Mouse (Mus musculus): ENCODE data around the gene Rpusd4. TPM values are rescaled to one million over a fixed set of nuclear protein-coding genes. Genes with fewer than 3 reads are reported as not detected.

Rpusd4 gene
- total and polyA plus RNA-seq, 2 experiments from 2014 or later = 10.9 to 11.4 TPM

DNA sequence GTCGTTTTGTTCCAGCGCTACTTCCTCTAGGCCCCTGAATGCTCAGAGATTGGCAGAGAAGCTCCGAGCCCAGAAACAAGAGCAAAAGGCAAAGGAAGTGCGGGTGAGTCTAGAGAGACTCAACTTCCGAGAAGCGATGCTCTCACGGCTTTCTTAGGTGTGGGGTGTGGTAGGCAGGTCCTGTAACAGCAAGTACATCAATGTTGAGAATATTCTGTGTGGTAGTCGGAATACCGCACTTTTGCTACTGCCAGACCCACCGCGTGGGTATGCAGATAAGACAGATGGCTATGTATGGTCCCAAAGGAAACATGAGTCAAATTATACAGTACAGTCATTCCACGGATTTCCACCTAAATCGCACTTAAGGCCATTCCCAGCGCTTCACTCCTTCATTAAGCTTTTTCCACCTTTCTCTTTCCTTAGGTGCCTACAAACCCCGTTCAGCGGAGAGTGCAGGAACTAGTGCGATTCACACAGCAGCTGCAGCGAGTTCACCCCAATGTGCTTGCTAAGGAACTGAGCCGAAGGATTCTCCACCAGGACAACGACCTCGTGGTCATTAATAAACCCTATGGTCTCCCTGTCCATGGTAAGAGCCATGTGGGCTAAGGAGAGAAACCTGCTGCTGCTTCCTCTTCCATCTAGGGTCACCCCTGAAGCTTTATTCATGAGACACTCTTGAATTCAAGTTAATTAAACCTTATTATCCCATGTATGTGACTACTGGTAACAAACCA is 481 bp downstream of the Rpusd4 start:
- peak overlapping the region; percentile 85 for H3K9ac ChIP-seq
- peak overlapping the region; percentile 83 for H3K4me3 ChIP-seq (ENCODE audit: low read depth, low read length)
- 2% methylated on average over 21 of the region's 21 CpGs for WGBS
- H3K27ac ChIP-seq (ENCODE audit: low read depth, low read length) = peak overlapping the region; percentile 68
- no peaks in the 10 kb centered on the region for H3K27me3 ChIP-seq (ENCODE audit: insufficient read depth, low read length)
- no peak for TF ChIP-seq CTCF (IDR thresholded peaks at IDR 0.05; ENCODE audit: low read depth)
- H3K9me3 ChIP-seq (ENCODE audit: low read length) = no peaks in the 10 kb centered on the region
- ATAC-seq = peak; percentile 46
- H3K4me2 ChIP-seq (ENCODE audit: low read depth) = peak overlapping the region; percentile 70
- H3K4me1 ChIP-seq (ENCODE audit: insufficient read depth) = peaks cover 11% of the 10 kb centered on the region
- no peak for DNase-seq
- H3K36me3 ChIP-seq (ENCODE audit: insufficient read depth) = peaks cover 3% of the 10 kb centered on the region; the same call in 1 of the 2 replicates

DNA sequence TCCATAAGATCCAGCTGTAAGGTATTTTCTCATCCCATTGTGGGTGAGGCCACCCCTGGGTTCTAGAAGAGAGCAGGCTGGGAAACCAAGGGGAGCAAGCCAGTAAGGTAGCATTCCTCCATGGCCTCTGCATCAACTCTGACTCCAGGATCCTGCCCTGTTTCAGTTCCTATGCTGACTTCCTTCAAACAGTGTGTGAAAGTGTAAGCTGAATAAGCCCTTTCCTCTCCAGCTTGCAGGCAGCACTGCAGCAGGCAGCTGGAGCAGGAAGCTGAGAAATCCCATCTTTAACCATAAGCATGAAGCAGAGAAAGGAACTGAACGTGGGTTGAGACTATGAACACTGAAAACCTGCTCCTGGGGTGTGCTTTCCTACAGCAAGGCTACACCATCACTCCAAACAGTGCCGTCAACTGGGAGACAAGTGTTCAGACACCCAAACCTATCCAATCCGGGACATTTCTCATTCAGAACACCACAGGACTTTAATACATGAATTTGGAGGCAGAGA is 10.2 kb downstream of the Rpusd4 start:
- no peak overlapping the region for H3K4me3 ChIP-seq (ENCODE audit: low read depth, low read length)
- WGBS = 85% methylated on average over 3 of the region's 3 CpGs
- DNase-seq (no peak), ATAC-seq (no peak)
- peaks cover 25% of the 10 kb centered on the region for H3K36me3 ChIP-seq (ENCODE audit: insufficient read depth)
- no peaks in the 10 kb centered on the region for H3K4me1 ChIP-seq (ENCODE audit: insufficient read depth)
- no peak overlapping the region for H3K4me2 ChIP-seq (ENCODE audit: low read depth)
- TF ChIP-seq CTCF (IDR thresholded peaks at IDR 0.05; ENCODE audit: low read depth) = no peak
- H3K27ac ChIP-seq (ENCODE audit: low read depth, low read length) = no peak overlapping the region
- no peaks in the 10 kb centered on the region for H3K27me3 ChIP-seq (ENCODE audit: insufficient read depth, low read length)
- no peaks in the 10 kb centered on the region for H3K9me3 ChIP-seq (ENCODE audit: low read length)
- no peak overlapping the region for H3K9ac ChIP-seq

DNA sequence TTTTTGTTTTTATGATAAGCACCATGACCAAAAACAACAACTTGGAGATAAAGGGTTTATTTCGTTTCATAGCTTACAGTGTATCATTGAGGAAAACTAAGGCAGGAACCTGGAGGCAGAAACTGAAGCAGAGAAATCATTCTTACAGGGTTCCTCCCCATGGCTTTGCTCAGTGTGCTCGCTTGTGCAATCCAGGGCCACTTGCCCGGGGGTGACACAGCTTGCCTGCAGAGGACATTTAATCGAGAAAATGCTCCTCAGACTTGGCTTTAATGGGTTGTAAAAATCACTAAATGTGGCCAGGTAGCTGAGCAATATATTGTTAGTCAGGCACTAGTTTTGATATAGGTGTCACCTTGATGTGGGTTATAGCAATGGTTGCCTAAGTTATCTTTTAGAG is 10.8 kb downstream of the Rpusd4 start:
- ATAC-seq (no peak), DNase-seq (no peak)
- no peak overlapping the region for H3K9ac ChIP-seq
- no peak overlapping the region for H3K4me3 ChIP-seq (ENCODE audit: low read depth, low read length)
- 86% methylated on average over 4 of the region's 4 CpGs for WGBS
- no peak for TF ChIP-seq CTCF (IDR thresholded peaks at IDR 0.05; ENCODE audit: low read depth)
- H3K9me3 ChIP-seq (ENCODE audit: low read length) = no peaks in the 10 kb centered on the region
- H3K4me2 ChIP-seq (ENCODE audit: low read depth) = no peak overlapping the region
- H3K27ac ChIP-seq (ENCODE audit: low read depth, low read length) = no peak overlapping the region
- H3K36me3 ChIP-seq (ENCODE audit: insufficient read depth) = peaks cover 21% of the 10 kb centered on the region
- no peaks in the 10 kb centered on the region for H3K27me3 ChIP-seq (ENCODE audit: insufficient read depth, low read length)
- H3K4me1 ChIP-seq (ENCODE audit: insufficient read depth) = no peaks in the 10 kb centered on the region

DNA sequence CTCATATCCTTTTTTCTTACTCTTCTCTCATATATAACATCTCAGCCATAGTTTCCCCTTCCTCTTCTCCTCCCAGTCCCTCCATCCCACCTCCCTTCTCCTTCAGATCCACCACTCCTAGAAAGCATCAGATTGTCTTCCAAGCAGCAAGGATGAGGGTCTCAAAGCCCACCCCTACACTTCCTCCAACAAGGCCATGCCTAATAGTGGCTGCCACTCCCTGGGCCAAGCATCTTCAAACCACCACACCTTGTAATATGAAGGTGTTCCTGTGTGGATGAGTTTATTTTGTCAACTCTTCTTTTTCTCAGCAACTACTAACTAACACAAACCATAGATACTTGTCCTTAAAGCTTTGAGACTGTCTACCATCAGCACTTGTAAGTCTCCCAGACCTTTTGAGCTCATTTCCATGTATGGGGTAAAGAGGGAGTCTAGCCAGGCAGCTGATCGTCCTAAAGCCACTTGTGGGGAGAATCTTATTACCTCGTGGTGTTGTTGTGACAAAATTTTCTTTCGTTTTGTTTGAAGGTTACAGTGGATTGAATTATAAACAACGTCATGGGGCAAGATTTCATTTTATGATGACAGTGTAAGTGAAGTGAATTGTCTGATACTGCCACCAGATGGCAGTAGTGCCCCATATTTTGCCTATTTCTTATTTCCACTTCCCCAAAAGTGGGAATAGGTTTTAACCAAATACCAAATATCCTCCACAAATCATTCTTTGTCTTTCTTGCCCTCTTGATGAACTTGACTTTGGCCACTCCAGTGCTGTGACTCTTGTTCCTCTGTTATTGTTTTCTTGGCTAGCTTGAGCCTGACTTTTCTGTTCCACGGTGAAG is 14.6 kb downstream of the Rpusd4 start:
- no peaks in the 10 kb centered on the region for H3K9me3 ChIP-seq (ENCODE audit: low read length)
- WGBS = 17% methylated on average over 5 of the region's 5 CpGs
- ATAC-seq = peak; percentile 69

DNA sequence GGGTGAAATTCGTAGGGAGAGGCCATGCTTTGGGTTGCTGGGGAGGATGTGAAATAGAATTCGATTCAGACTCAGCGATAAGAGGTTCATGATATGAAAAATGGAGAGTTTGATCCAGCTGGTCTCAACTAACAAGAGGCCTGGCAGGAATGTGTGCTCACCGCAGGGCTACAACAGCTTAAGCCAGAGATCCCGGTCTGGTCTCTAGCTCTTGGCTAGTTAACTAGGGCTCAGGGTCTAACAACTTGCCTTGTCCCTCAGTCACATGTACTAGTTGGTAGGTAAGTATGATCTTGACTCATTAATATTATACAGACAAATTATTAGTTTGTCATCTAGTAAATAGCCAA is 15.2 kb downstream of the Rpusd4 start:
- ATAC-seq = peak; percentile 22; the same call in 1 of the 2 replicates
- Histone ChIP-seq H3K9ac (no peak overlapping the region), H3K4me3 (ENCODE audit: low read depth, low read length) (no peak overlapping the region), H3K27me3 (ENCODE audit: insufficient read depth, low read length) (no peaks in the 10 kb centered on the region; the same call in 1 of the 2 replicates), H3K27ac (ENCODE audit: low read depth, low read length) (no peak overlapping the region), H3K4me1 (ENCODE audit: insufficient read depth) (no peaks in the 10 kb centered on the region), H3K36me3 (ENCODE audit: insufficient read depth) (0 out of 2 replicates have a peak, but pooled peaks cover 2% of the 10 kb centered on the region), H3K4me2 (ENCODE audit: low read depth) (no peak overlapping the region), H3K9me3 (ENCODE audit: low read length) (no peaks in the 10 kb centered on the region)
- no peak for TF ChIP-seq CTCF (IDR thresholded peaks at IDR 0.05; ENCODE audit: low read depth)
- DNase-seq = no peak
- 67% methylated on average over 5 of the region's 5 CpGs for WGBS

More for the DNA sequence above, 14.6 kb downstream of the Rpusd4 start:
- Histone ChIP-seq H3K4me3 (ENCODE audit: low read depth, low read length) (no peak overlapping the region), H3K27me3 (ENCODE audit: insufficient read depth, low read length) (no peaks in the 10 kb centered on the region), H3K9ac (no peak overlapping the region), H3K4me2 (ENCODE audit: low read depth) (no peak overlapping the region), H3K36me3 (ENCODE audit: insufficient read depth) (0 out of 2 replicates have a peak, but pooled peaks cover 4% of the 10 kb centered on the region), H3K27ac (ENCODE audit: low read depth, low read length) (no peak overlapping the region), H3K4me1 (ENCODE audit: insufficient read depth) (no peaks in the 10 kb centered on the region)
- DNase-seq = peak; percentile 88
- TF ChIP-seq CTCF (IDR thresholded peaks at IDR 0.05; ENCODE audit: low read depth) = peak; percentile 91

DNA sequence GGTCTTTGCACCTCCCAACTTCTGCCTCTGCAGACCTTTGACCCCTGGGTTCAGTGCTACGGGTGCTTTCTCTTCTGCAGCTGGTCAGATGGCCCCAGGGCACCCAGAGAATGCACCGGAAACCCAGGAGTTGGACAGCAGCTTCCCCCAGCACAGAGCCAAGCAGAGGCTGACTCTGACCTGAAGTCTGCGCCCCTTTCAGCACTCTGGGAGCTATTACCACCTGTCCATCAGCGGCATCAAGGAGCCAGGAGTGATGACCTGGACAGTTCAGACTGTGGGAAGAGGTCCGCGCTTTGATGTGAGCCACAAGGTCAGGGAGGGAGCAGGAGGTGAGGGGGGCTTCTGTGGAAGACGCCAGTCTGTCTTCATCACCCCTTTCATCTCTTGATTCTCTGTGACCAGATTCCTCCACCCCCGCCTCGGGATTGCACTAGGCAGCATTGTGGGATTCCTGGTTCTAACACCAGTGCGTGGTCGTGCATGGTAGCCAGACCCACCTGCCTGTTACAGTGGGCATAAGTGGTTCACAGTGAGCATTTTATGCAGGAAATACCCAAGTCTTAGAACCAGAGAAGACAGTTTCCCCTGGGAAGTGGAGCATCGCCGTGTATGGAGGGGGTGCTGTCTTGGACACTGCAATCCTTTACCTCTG is 15.9 kb downstream of the Rpusd4 start:
- DNase-seq = no peak
- Histone ChIP-seq H3K9ac (no peak overlapping the region), H3K27me3 (ENCODE audit: insufficient read depth, low read length) (no peaks in the 10 kb centered on the region; the same call in 1 of the 2 replicates), H3K4me3 (ENCODE audit: low read depth, low read length) (no peak overlapping the region), H3K9me3 (ENCODE audit: low read length) (no peaks in the 10 kb centered on the region), H3K36me3 (ENCODE audit: insufficient read depth) (no peaks in the 10 kb centered on the region), H3K4me1 (ENCODE audit: insufficient read depth) (no peaks in the 10 kb centered on the region), H3K4me2 (ENCODE audit: low read depth) (no peak overlapping the region), H3K27ac (ENCODE audit: low read depth, low read length) (no peak overlapping the region)
- ATAC-seq = no peak
- WGBS = 85% methylated on average over 13 of the region's 13 CpGs
- TF ChIP-seq CTCF (IDR thresholded peaks at IDR 0.05; ENCODE audit: low read depth) = no peak
